Mouse (Mus musculus) thymus, postnatal 25 days (tissue): Measurements from ENCODE around the gene Rdh19.
A peak's percentile ranks its signal among the peaks of the same experiment; 100 is the strongest.
"Not testable (repeated sequence)": the region's sequence is repeated elsewhere in the genome, so short reads cannot be mapped to it uniquely, and the experiment has no call there.

ENCODE experiments used
- DNase-seq: peaks from one replicate; pipeline ENCODE4 v3.0.0; 2022

Gene Rdh19

GRCm38 (mm10) chr10:127849628-127850027 is at the start of gene Rdh19:
Gene Rdh19 (plus strand): TSS chr10:127849928.
- DNase-seq = no peak

- DNase-seq = no peak
Observed at GRCm38 (mm10) chr10:127800891-127801290, 48.8 kb upstream of the Rdh19 start, which contains the start of gene Rdh16. Gene Rdh16 (plus strand): TSS chr10:127801152.

GRCm38 (mm10) chr10:127801612-127802011 is 48.1 kb upstream of the Rdh19 start:
- DNase-seq = no peak

- no peak for DNase-seq
Observed at GRCm38 (mm10) chr10:127802236-127802635, 47.5 kb upstream of the Rdh19 start.

GRCm38 (mm10) chr10:127804416-127804815 is 45.3 kb upstream of the Rdh19 start:
- DNase-seq = no peak

GRCm38 (mm10) chr10:127815888-127816287 is 33.8 kb upstream of the Rdh19 start:
- no peak for DNase-seq

- DNase-seq = not testable (repeated sequence)
Observed at GRCm38 (mm10) chr10:127817268-127817910, 32.3 kb upstream of the Rdh19 start.

- not testable (repeated sequence) for DNase-seq
Observed at GRCm38 (mm10) chr10:127821806-127822205, 27.9 kb upstream of the Rdh19 start.

- DNase-seq = no peak
Observed at GRCm38 (mm10) chr10:127825386-127825785, 24.3 kb upstream of the Rdh19 start.

GRCm38 (mm10) chr10:127829121-127829520 is 20.6 kb upstream of the Rdh19 start:
- DNase-seq = no peak

- DNase-seq = not testable (repeated sequence)
Observed at GRCm38 (mm10) chr10:127834186-127834585, 15.5 kb upstream of the Rdh19 start.

- no peak for DNase-seq
Observed at GRCm38 (mm10) chr10:127835292-127835691, 14.4 kb upstream of the Rdh19 start.

- not testable (repeated sequence) for DNase-seq
Observed at GRCm38 (mm10) chr10:127837793-127838192, 11.9 kb upstream of the Rdh19 start.

GRCm38 (mm10) chr10:127838539-127838938 is 11.2 kb upstream of the Rdh19 start:
- no peak for DNase-seq

GRCm38 (mm10) chr10:127840776-127841175 is 9.0 kb upstream of the Rdh19 start:
- no peak for DNase-seq

- DNase-seq = not testable (repeated sequence)
Observed at GRCm38 (mm10) chr10:127845945-127846344, 3.8 kb upstream of the Rdh19 start.

GRCm38 (mm10) chr10:127848089-127848488 is 1.6 kb upstream of the Rdh19 start:
- DNase-seq = no peak

- DNase-seq = no peak
Observed at GRCm38 (mm10) chr10:127856376-127856775, 6.6 kb downstream of the Rdh19 start.

- no peak for DNase-seq
Observed at GRCm38 (mm10) chr10:127864931-127865330, 15.2 kb downstream of the Rdh19 start.

- no peak for DNase-seq
Observed at GRCm38 (mm10) chr10:127866232-127866631, 16.5 kb downstream of the Rdh19 start, which contains the start of gene Rdh16f2. Gene Rdh16f2 (plus strand): TSS chr10:127866474.

- peak; percentile 2 for DNase-seq
Observed at GRCm38 (mm10) chr10:127872484-127872883, 22.8 kb downstream of the Rdh19 start.

- no peak for DNase-seq
Observed at GRCm38 (mm10) chr10:127877681-127878080, 28.0 kb downstream of the Rdh19 start.

GRCm38 (mm10) chr10:127878262-127879057 is 28.7 kb downstream of the Rdh19 start:
- DNase-seq = no peak

- DNase-seq = no peak
Observed at GRCm38 (mm10) chr10:127879155-127879688, 29.5 kb downstream of the Rdh19 start.
